Mouse (Mus musculus) cerebellum, postnatal 36 days (tissue): ENCODE data around the gene Ccdc172.

Experiments
- DNase-seq, 2 experiments: peaks; one replicate each; pipeline ENCODE4 v3.0.0; 2021 to 2022; ENCODE audit warnings: mixed read lengths in 2 of 2

The Ccdc172 gene

GRCm38 (mm10) chr19:58572429-58573071 is 60.8 kb downstream of the Ccdc172 start:
- no peak for DNase-seq

- no peak for DNase-seq
Measured at GRCm38 (mm10) chr19:58573072-58573438, 61.3 kb downstream of the Ccdc172 start.

GRCm38 (mm10) chr19:58582018-58582417 is 70.2 kb downstream of the Ccdc172 start:
- no peak for DNase-seq

GRCm38 (mm10) chr19:58582956-58583355 is 71.2 kb downstream of the Ccdc172 start:
- DNase-seq, result no peak

GRCm38 (mm10) chr19:58586046-58586445 is 74.3 kb downstream of the Ccdc172 start:
- DNase-seq, result no peak

- no peak for DNase-seq
Measured at GRCm38 (mm10) chr19:58590251-58590936, 78.6 kb downstream of the Ccdc172 start.

GRCm38 (mm10) chr19:58600381-58600780 is 88.6 kb downstream of the Ccdc172 start:
- DNase-seq, result no peak
